10 mouse cellular contexts compared by ENCODE assay signal in genomic region chr8:108710607-108711489, GRCm38 (mm10).
DNase-seq lines count a peak whose midpoint lies in the region; ATAC-seq lines count a peak whose summit lies in the region.
"Had no signal": no experiment of that assay in that cellular context is flagged by ENCODE, and none has a peak within 500 bp of the region (broad histone marks: within the 10 kb centered on the region; RNA-seq: fewer than 3 reads in every experiment).

No protein-coding gene starts in this region.

- H3K27me3 ChIP-seq in heart, embryonic 12.5 days (replicated peaks): no peaks in the 10 kb centered on the region
- H3K27me3 ChIP-seq in limb, embryonic 12.5 days: no peaks in the 10 kb centered on the region

- peak overlapping the region; percentile 47; the same call in 1 of the 2 replicates for H3K9ac ChIP-seq in heart, embryonic 12.5 days
- H3K9ac ChIP-seq in limb, embryonic 12.5 days (replicated peaks): peak overlapping the region; percentile 95; the same call in 1 of the 2 replicates

- H3K4me1 ChIP-seq in heart, embryonic 12.5 days (replicated peaks): peaks cover 81% of the 10 kb centered on the region
- peaks cover 94% of the 10 kb centered on the region for H3K4me1 ChIP-seq in limb, embryonic 12.5 days (replicated peaks)

- H3K4me2 ChIP-seq in heart, embryonic 12.5 days: peak overlapping the region; percentile 54
- peak overlapping the region; percentile 96 for H3K4me2 ChIP-seq in limb, embryonic 12.5 days

- peak overlapping the region; percentile 76; the same call in 1 of the 2 replicates for H3K27ac ChIP-seq in heart, embryonic 12.5 days (ENCODE audit: poor library complexity, severe bottlenecking)
- peak overlapping the region; percentile 98 for H3K27ac ChIP-seq in limb, embryonic 12.5 days

- ATAC-seq in heart, embryonic 12.5 days (ENCODE audit: insufficient number of reproducible peaks, low FRiP score): no peak
- ATAC-seq in limb, embryonic 12.5 days (ENCODE audit: insufficient number of reproducible peaks, insufficient read depth, low FRiP score, low TSS enrichment, low read depth): no peak
- ATAC-seq in erythroid progenitor cell, adult 5-6 weeks (replicated peaks; ENCODE audit: low FRiP score, poor library complexity, severe bottlenecking): no peak

- intact Hi-C loops in left cerebral cortex, postnatal 4 days (cut with DNase I): no loop called here

- no peaks in the 10 kb centered on the region for H3K36me3 ChIP-seq in heart, embryonic 12.5 days
- H3K36me3 ChIP-seq in limb, embryonic 12.5 days: no peaks in the 10 kb centered on the region

- WGBS in heart, embryonic 12.5 days: 14% methylated on average over 8 of the region's 8 CpGs
- 10% methylated on average over 8 of the region's 8 CpGs for WGBS in limb, embryonic 12.5 days

- H3K9me3 ChIP-seq in heart, embryonic 12.5 days (replicated peaks): no peaks in the 10 kb centered on the region
- H3K9me3 ChIP-seq in limb, embryonic 12.5 days: no peaks in the 10 kb centered on the region

- DNase-seq in 3134 (ENCODE audit: extremely low read depth, insufficient read length, low spot score) (peak; percentile 54), 3T3-L1 (ENCODE audit: low read depth, low spot score) (peak; percentile 56)
- no peak for DNase-seq in thymus, postnatal 4 days
- no peak for DNase-seq in left cerebral cortex, postnatal 4 days
- DNase-seq in adrenal gland, postnatal 25 days: no peak
- DNase-seq: thymus, postnatal 25 days had no signal

- H3K4me3 ChIP-seq in heart, embryonic 12.5 days: no peak overlapping the region
- H3K4me3 ChIP-seq in limb, embryonic 12.5 days (replicated peaks): no peak overlapping the region
- H3K4me3 ChIP-seq: erythroblast, embryonic 14.5 days had no signal

Comparison
In these comparisons a context has a peak if more than half of its experiments do, and no peak if none do; other contexts are left out.
1. DNase-seq: peak in 3134 (single experiment) and 3T3-L1 (single experiment); none in thymus, postnatal 4 days (single experiment), left cerebral cortex, postnatal 4 days (single experiment) and adrenal gland, postnatal 25 days (single experiment).